Mouse (Mus musculus) mature B cell (primary cell): ENCODE data around the gene Endou.

Experiments used
- in situ Hi-C: fragments of 300-500 bp; cut with MboI; formaldehyde crosslinking; loops from 2 replicates; pipeline ENCODE4 v1.14.3; 2019

Endou gene

GRCm38 (mm10) chr15:97731111-97731510 is at the start of gene Endou:
TSS of gene Endou (minus strand) at chr15:97731339.
- in situ Hi-C loops: no loop called here

- in situ Hi-C loops: loop anchor here (5.0 kb wide), 1 partner anchor 63 kb away; no protein-coding TSS in a partner anchor
These were observed 49.5 kb upstream of the Endou start for GRCm38 (mm10) chr15:97780611-97781031.

GRCm38 (mm10) chr15:97779576-97779975 is 48.4 kb upstream of the Endou start:
- in situ Hi-C loops: no loop called here

GRCm38 (mm10) chr15:97778311-97779098 is 47.4 kb upstream of the Endou start, which contains the start of gene Slc48a1:
TSS of gene Slc48a1 (plus strand) at chr15:97778520.
- in situ Hi-C loops: no loop called here

GRCm38 (mm10) chr15:97776919-97777318 is 45.8 kb upstream of the Endou start:
- in situ Hi-C loops: no loop called here

- in situ Hi-C loops: no loop called here
These were observed 45.4 kb upstream of the Endou start for GRCm38 (mm10) chr15:97776514-97776913.

GRCm38 (mm10) chr15:97773961-97774370 is 42.8 kb upstream of the Endou start:
- in situ Hi-C loops: no loop called here

- in situ Hi-C loops: no loop called here
These were observed 42.0 kb upstream of the Endou start for GRCm38 (mm10) chr15:97773108-97773507.

GRCm38 (mm10) chr15:97770280-97770679 is 39.1 kb upstream of the Endou start:
- in situ Hi-C loops: no loop called here

GRCm38 (mm10) chr15:97768192-97768591 is 37.1 kb upstream of the Endou start:
- in situ Hi-C loops: no loop called here

GRCm38 (mm10) chr15:97767280-97768186 is 36.4 kb upstream of the Endou start, which contains the start of gene Rapgef3:
TSS of gene Rapgef3 (minus strand) at chr15:97767972.
- in situ Hi-C loops: no loop called here

- in situ Hi-C loops: no loop called here
These were observed 35.6 kb upstream of the Endou start for GRCm38 (mm10) chr15:97766594-97767279.

GRCm38 (mm10) chr15:97766194-97766593 is 35.1 kb upstream of the Endou start:
- in situ Hi-C loops: no loop called here

- in situ Hi-C loops: no loop called here
These were observed 34.1 kb upstream of the Endou start for GRCm38 (mm10) chr15:97765090-97765794.

GRCm38 (mm10) chr15:97764532-97764931 is 33.4 kb upstream of the Endou start:
- in situ Hi-C loops: no loop called here

- in situ Hi-C loops: no loop called here
These were observed 32.3 kb upstream of the Endou start for GRCm38 (mm10) chr15:97763256-97764049.

GRCm38 (mm10) chr15:97762733-97763132 is 31.6 kb upstream of the Endou start:
- in situ Hi-C loops: no loop called here

GRCm38 (mm10) chr15:97761438-97761837 is 30.3 kb upstream of the Endou start:
- in situ Hi-C loops: no loop called here

- in situ Hi-C loops: no loop called here
These were observed 29.8 kb upstream of the Endou start for GRCm38 (mm10) chr15:97760952-97761351.

- in situ Hi-C loops: no loop called here
These were observed 28.9 kb upstream of the Endou start for GRCm38 (mm10) chr15:97760006-97760405.
